Mouse (Mus musculus) G1E (cell line): Measurements from ENCODE around the gene Zcwpw1.

Source experiments
- CTCF ChIP-seq: IDR thresholded peaks from 2 replicates; pipeline ENCODE4 v1.5.1; 2012; ENCODE audit warnings: low read depth, low read length, inconsistent platforms, mixed read lengths
- GATA1 ChIP-seq: IDR thresholded peaks from 2 replicates; pipeline ENCODE4 v1.6.1; 2012; ENCODE audit warnings: borderline replicate concordance, low read length, inconsistent platforms, mixed read lengths
- TAL1 ChIP-seq: conservative IDR thresholded peaks from 2 replicates; pipeline ENCODE4 v1.6.1; 2012; ENCODE audit warnings: low read depth, low read length, inconsistent platforms, mixed read lengths

GRCm38 (mm10) chr5:137766270-137766669, 21.3 kb upstream of the Zcwpw1 start:
- TF ChIP-seq CTCF = peak; percentile 55; the same call in 1 of the 2 replicates
- TF ChIP-seq TAL1 = no peak
- TF ChIP-seq GATA1 = no peak
